Mouse (Mus musculus): ENCODE data around the gene Col1a1. TPM values are rescaled to one million over a fixed set of nuclear protein-coding genes. Genes with fewer than 3 reads are reported as not detected.

Gene Col1a1
- total RNA-seq, 2 experiments from 2014 or later: 154 to 483 TPM

GRCm38 (mm10) chr11:94987341-94987740 lies 51.3 kb downstream of the Col1a1 start:
- intact Hi-C loops (cut with DNase I): no loop called here
- H3K27ac ChIP-seq: peak overlapping the region; percentile 93
- no peak for DNase-seq
- no peak for TF ChIP-seq CTCF (IDR thresholded peaks at IDR 0.05)
- no peak overlapping the region for H3K4me3 ChIP-seq

GRCm38 (mm10) chr11:94987851-94988250 lies 51.8 kb downstream of the Col1a1 start:
- DNase-seq: no peak
- Histone ChIP-seq H3K27ac (peak overlapping the region; percentile 93), H3K4me3 (no peak overlapping the region)
- intact Hi-C loops (cut with DNase I): no loop called here
- TF ChIP-seq CTCF (IDR thresholded peaks at IDR 0.05): no peak

GRCm38 (mm10) chr11:94988780-94989561 lies 52.9 kb downstream of the Col1a1 start:
- Histone ChIP-seq H3K27ac (peak overlapping the region; percentile 93), H3K4me3 (peak overlapping the region; percentile 98)
- intact Hi-C loops (cut with DNase I): no loop called here
- peak; percentile 86 for DNase-seq
- no peak for TF ChIP-seq CTCF (IDR thresholded peaks at IDR 0.05)

GRCm38 (mm10) chr11:94989562-94990017 lies 53.6 kb downstream of the Col1a1 start:
- Histone ChIP-seq H3K27ac (peak overlapping the region; percentile 93), H3K4me3 (peak overlapping the region; percentile 98)
- TF ChIP-seq CTCF (IDR thresholded peaks at IDR 0.05): peak; percentile 7; the same call in 1 of the 2 replicates
- intact Hi-C loops (cut with DNase I): no loop called here
- peak; percentile 83 for DNase-seq

GRCm38 (mm10) chr11:94990102-94990748 lies 54.2 kb downstream of the Col1a1 start:
- peak overlapping the region; percentile 98 for H3K4me3 ChIP-seq
- DNase-seq: no peak
- intact Hi-C loops (cut with DNase I): no loop called here
- H3K27ac ChIP-seq: peak overlapping the region; percentile 93
- no peak for TF ChIP-seq CTCF (IDR thresholded peaks at IDR 0.05)

- H3K4me3 ChIP-seq: peak within 1 kb of the TSS; percentile 98
- peak; percentile 96 for DNase-seq
- intact Hi-C loops (cut with DNase I): no loop called here
- peak within 1 kb of the TSS; percentile 93 for H3K27ac ChIP-seq
- peak; percentile 76 for TF ChIP-seq CTCF (IDR thresholded peaks at IDR 0.05)
Observed at GRCm38 (mm10) chr11:94990749-94991577, 54.9 kb downstream of the Col1a1 start, which contains the start of gene Ppp1r9b. TSS of gene Ppp1r9b (plus strand) at chr11:94991035.

- H3K4me3 ChIP-seq: peak overlapping the region; percentile 98
- DNase-seq: peak; percentile 71
- TF ChIP-seq CTCF (IDR thresholded peaks at IDR 0.05): no peak
- peak overlapping the region; percentile 93 for H3K27ac ChIP-seq
- intact Hi-C loops (cut with DNase I): no loop called here
Observed at GRCm38 (mm10) chr11:94991641-94992479, 55.8 kb downstream of the Col1a1 start.

GRCm38 (mm10) chr11:94992480-94992753 lies 56.4 kb downstream of the Col1a1 start:
- H3K27ac ChIP-seq: peak overlapping the region; percentile 93
- peak overlapping the region; percentile 98 for H3K4me3 ChIP-seq
- TF ChIP-seq CTCF (IDR thresholded peaks at IDR 0.05): no peak
- intact Hi-C loops (cut with DNase I): no loop called here
- no peak for DNase-seq

- DNase-seq: peak; percentile 59
- intact Hi-C loops (cut with DNase I): no loop called here
- Histone ChIP-seq H3K27ac (peak overlapping the region; percentile 93), H3K4me3 (peak overlapping the region; percentile 98)
- TF ChIP-seq CTCF (IDR thresholded peaks at IDR 0.05): no peak
Observed at GRCm38 (mm10) chr11:94992754-94993606, 57.0 kb downstream of the Col1a1 start.

- no peak for TF ChIP-seq CTCF (IDR thresholded peaks at IDR 0.05)
- peak overlapping the region; percentile 98 for H3K4me3 ChIP-seq
- DNase-seq: peak; percentile 65
- peak overlapping the region; percentile 93 for H3K27ac ChIP-seq
- intact Hi-C loops (cut with DNase I): no loop called here
Observed at GRCm38 (mm10) chr11:94994208-94994814, 58.3 kb downstream of the Col1a1 start.

Data from gastrocnemius, adult 2 months (tissue).